Mouse (Mus musculus): ENCODE data around the gene Clic6. TPM values are rescaled to one million over a fixed set of nuclear protein-coding genes. Genes with fewer than 3 reads are reported as not detected.

The Clic6 gene
- total and polyA plus RNA-seq, 2 experiments from 2014 or later, result 3.5 to 6.2 TPM

DNA sequence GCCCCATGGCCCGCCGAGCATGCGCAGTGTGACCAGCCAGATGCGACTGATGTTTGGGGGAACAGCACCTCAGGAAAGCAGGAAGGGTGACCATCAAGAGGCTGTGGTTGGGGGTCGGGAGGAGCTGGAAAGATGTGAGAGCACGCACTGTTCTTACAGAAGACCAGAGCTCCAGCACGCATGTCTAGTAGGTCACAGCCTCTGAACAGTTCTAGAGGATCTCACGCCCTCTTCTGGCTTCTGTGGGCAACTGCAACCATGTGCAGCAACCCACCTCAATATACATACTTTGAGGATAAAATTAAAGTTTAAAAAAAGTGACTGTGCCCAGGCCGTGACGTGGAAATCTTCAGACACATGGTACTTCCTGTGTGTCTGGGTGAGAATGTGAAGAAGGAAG, 40.2 kb upstream of the Clic6 start:
- DNase-seq (peak; percentile 41), ATAC-seq (no peak)
- Histone ChIP-seq H3K9ac (no peak overlapping the region), H3K36me3 (ENCODE audit: insufficient read depth) (peaks cover 6% of the 10 kb centered on the region), H3K27me3 (ENCODE audit: insufficient read depth, low read length) (no peaks in the 10 kb centered on the region), H3K4me3 (ENCODE audit: low read depth, low read length) (no peak overlapping the region), H3K27ac (ENCODE audit: low read depth, low read length) (no peak overlapping the region), H3K4me2 (ENCODE audit: low read depth) (no peak overlapping the region), H3K9me3 (ENCODE audit: low read length) (no peaks in the 10 kb centered on the region), H3K4me1 (ENCODE audit: insufficient read depth) (no peaks in the 10 kb centered on the region)
- WGBS, result 61% methylated on average over 10 of the region's 10 CpGs
- TF ChIP-seq CTCF (IDR thresholded peaks at IDR 0.05; ENCODE audit: low read depth), result peak; percentile 56

DNA sequence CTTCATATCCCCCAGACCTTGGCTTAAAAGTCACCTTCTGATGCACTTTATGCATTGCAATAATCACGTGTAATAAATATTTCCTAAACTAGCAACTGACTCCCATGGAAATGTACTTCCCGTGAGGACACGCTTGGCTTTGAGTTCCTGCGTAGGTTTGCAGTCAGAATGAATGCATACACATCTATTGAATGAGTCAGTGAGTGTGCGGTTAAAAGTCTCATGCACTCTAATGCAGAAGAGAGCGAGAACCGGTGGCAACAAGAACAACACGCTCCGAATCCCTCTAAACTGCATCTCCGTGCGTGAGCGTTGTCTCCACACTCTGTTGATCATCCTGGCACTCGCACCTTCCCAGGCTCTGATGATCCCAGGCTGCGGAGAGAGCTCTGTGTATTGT, 36.5 kb upstream of the Clic6 start:
- no peaks in the 10 kb centered on the region for H3K27me3 ChIP-seq (ENCODE audit: insufficient read depth, low read length)
- no peak overlapping the region for H3K4me2 ChIP-seq (ENCODE audit: low read depth)
- WGBS, result 94% methylated on average over 14 of the region's 14 CpGs
- no peaks in the 10 kb centered on the region for H3K9me3 ChIP-seq (ENCODE audit: low read length)
- H3K4me1 ChIP-seq (ENCODE audit: insufficient read depth), result no peaks in the 10 kb centered on the region
- ATAC-seq, result no peak
- H3K4me3 ChIP-seq (ENCODE audit: low read depth, low read length), result no peak overlapping the region
- no peak for TF ChIP-seq CTCF (IDR thresholded peaks at IDR 0.05; ENCODE audit: low read depth)
- no peak overlapping the region for H3K9ac ChIP-seq
- no peak for DNase-seq
- H3K27ac ChIP-seq (ENCODE audit: low read depth, low read length), result no peak overlapping the region
- peaks cover 10% of the 10 kb centered on the region for H3K36me3 ChIP-seq (ENCODE audit: insufficient read depth)

DNA sequence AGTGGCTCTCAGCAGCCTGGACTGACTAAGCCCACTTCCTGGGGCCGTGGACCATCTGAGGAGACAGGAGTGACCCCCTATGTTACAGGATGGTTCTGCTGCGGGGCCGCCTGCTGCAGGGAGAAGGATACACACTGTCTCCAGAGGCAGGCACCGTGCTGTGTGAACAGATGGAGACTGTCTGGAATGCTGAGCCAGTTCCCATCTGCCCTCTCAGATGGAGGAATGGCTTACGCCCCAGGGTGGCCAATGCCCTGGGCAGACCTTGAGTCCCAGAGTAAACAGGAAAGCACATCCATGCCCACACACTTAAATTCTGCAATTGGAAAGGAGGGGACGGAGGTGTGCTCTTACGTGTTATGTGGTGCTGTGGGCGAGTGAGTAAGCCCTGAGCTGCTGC, 35.2 kb upstream of the Clic6 start:
- H3K4me1 ChIP-seq (ENCODE audit: insufficient read depth), result no peaks in the 10 kb centered on the region
- no peak overlapping the region for H3K4me2 ChIP-seq (ENCODE audit: low read depth)
- peaks cover 15% of the 10 kb centered on the region for H3K36me3 ChIP-seq (ENCODE audit: insufficient read depth)
- no peak overlapping the region for H3K9ac ChIP-seq
- DNase-seq, result no peak
- 0 out of 2 replicates have a peak, but pooled peaks have one; percentile 16 for ATAC-seq
- WGBS, result 80% methylated on average over 8 of the region's 8 CpGs
- no peaks in the 10 kb centered on the region for H3K9me3 ChIP-seq (ENCODE audit: low read length)
- no peak overlapping the region for H3K4me3 ChIP-seq (ENCODE audit: low read depth, low read length)
- TF ChIP-seq CTCF (IDR thresholded peaks at IDR 0.05; ENCODE audit: low read depth), result no peak
- no peak overlapping the region for H3K27ac ChIP-seq (ENCODE audit: low read depth, low read length)
- H3K27me3 ChIP-seq (ENCODE audit: insufficient read depth, low read length), result no peaks in the 10 kb centered on the region

GRCm38 (mm10) chr16:92451516-92452072, 33.9 kb upstream of the Clic6 start:
- no peak overlapping the region for H3K4me3 ChIP-seq (ENCODE audit: low read depth, low read length)
- 86% methylated on average over 17 of the region's 17 CpGs for WGBS
- peaks cover 15% of the 10 kb centered on the region for H3K36me3 ChIP-seq (ENCODE audit: insufficient read depth)
- DNase-seq, result no peak
- no peak for TF ChIP-seq CTCF (IDR thresholded peaks at IDR 0.05; ENCODE audit: low read depth)
- no peaks in the 10 kb centered on the region for H3K4me1 ChIP-seq (ENCODE audit: insufficient read depth)
- no peak overlapping the region for H3K27ac ChIP-seq (ENCODE audit: low read depth, low read length)
- H3K27me3 ChIP-seq (ENCODE audit: insufficient read depth, low read length), result no peaks in the 10 kb centered on the region
- no peak for ATAC-seq
- H3K4me2 ChIP-seq (ENCODE audit: low read depth), result no peak overlapping the region
- H3K9me3 ChIP-seq (ENCODE audit: low read length), result no peaks in the 10 kb centered on the region
- H3K9ac ChIP-seq, result no peak overlapping the region

- no peaks in the 10 kb centered on the region for H3K4me1 ChIP-seq (ENCODE audit: insufficient read depth)
- TF ChIP-seq CTCF (IDR thresholded peaks at IDR 0.05; ENCODE audit: low read depth), result peak; percentile 54
- H3K36me3 ChIP-seq (ENCODE audit: insufficient read depth), result peaks cover 15% of the 10 kb centered on the region
- ATAC-seq, result peak; percentile 15; the same call in 1 of the 2 replicates
- H3K27me3 ChIP-seq (ENCODE audit: insufficient read depth, low read length), result no peaks in the 10 kb centered on the region
- no peak overlapping the region for H3K4me2 ChIP-seq (ENCODE audit: low read depth)
- no peak overlapping the region for H3K27ac ChIP-seq (ENCODE audit: low read depth, low read length)
- no peak overlapping the region for H3K9ac ChIP-seq
- H3K4me3 ChIP-seq (ENCODE audit: low read depth, low read length), result no peak overlapping the region
- WGBS, result 62% methylated on average over 8 of the region's 8 CpGs
- H3K9me3 ChIP-seq (ENCODE audit: low read length), result no peaks in the 10 kb centered on the region
- DNase-seq, result no peak
Observed at GRCm38 (mm10) chr16:92452609-92453008, 32.9 kb upstream of the Clic6 start.

DNA sequence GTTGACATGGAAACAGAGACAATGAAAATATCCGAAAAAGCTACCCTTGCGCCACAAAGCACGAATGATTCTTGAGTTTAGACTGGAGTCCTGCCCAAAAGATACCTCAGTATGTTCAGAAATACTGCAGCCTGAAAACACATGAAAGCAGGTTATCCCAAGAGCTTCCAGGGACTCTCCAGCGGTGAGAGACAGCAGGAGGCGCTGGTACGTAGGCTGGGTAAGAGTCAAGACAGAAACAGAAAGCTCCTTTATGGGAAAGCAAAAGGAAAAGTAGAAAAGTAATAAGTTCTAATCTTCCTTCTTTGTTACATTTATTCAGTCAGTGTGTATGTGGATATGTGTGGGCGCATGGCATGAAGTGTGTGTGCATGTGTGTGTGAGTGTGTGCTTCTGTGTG, 31.5 kb upstream of the Clic6 start:
- no peak overlapping the region for H3K9ac ChIP-seq
- 88% methylated on average over 7 of the region's 7 CpGs for WGBS
- no peaks in the 10 kb centered on the region for H3K9me3 ChIP-seq (ENCODE audit: low read length)
- H3K4me3 ChIP-seq (ENCODE audit: low read depth, low read length), result no peak overlapping the region
- no peak for ATAC-seq
- no peak for TF ChIP-seq CTCF (IDR thresholded peaks at IDR 0.05; ENCODE audit: low read depth)
- H3K4me1 ChIP-seq (ENCODE audit: insufficient read depth), result no peaks in the 10 kb centered on the region
- H3K36me3 ChIP-seq (ENCODE audit: insufficient read depth), result peaks cover 11% of the 10 kb centered on the region; the same call in 1 of the 2 replicates
- H3K4me2 ChIP-seq (ENCODE audit: low read depth), result no peak overlapping the region
- no peak overlapping the region for H3K27ac ChIP-seq (ENCODE audit: low read depth, low read length)
- no peaks in the 10 kb centered on the region for H3K27me3 ChIP-seq (ENCODE audit: insufficient read depth, low read length)
- no peak for DNase-seq

DNA sequence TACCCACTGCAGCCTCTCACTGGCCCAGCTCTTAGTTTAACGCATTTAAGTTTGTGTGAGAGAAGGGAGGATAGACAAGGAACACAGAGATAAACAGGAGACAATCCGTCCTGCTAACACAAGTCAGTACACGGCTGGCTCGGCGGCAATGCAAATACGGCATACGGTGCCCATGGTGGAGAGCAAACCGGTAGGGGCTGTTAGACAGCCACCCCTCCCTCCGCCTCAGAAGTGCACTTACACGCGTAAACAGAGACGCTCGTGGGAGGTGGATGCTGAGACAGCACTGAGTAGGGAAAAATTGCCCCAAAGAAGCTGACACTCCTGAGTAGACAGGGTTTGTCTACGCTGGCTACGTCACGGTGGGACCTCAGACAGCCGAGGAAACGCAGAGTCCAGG, 31.0 kb upstream of the Clic6 start:
- no peak for DNase-seq

More for the DNA sequence above, 31.0 kb upstream of the Clic6 start:
- no peak overlapping the region for H3K9ac ChIP-seq
- H3K36me3 ChIP-seq (ENCODE audit: insufficient read depth), result peaks cover 11% of the 10 kb centered on the region; the same call in 1 of the 2 replicates
- no peak overlapping the region for H3K4me2 ChIP-seq (ENCODE audit: low read depth)
- TF ChIP-seq CTCF (IDR thresholded peaks at IDR 0.05; ENCODE audit: low read depth), result no peak
- H3K4me3 ChIP-seq (ENCODE audit: low read depth, low read length), result no peak overlapping the region
- no peak for ATAC-seq
- no peaks in the 10 kb centered on the region for H3K4me1 ChIP-seq (ENCODE audit: insufficient read depth)
- no peak overlapping the region for H3K27ac ChIP-seq (ENCODE audit: low read depth, low read length)
- 91% methylated on average over 18 of the region's 18 CpGs for WGBS
- H3K27me3 ChIP-seq (ENCODE audit: insufficient read depth, low read length), result no peaks in the 10 kb centered on the region
- no peaks in the 10 kb centered on the region for H3K9me3 ChIP-seq (ENCODE audit: low read length)
